Mouse (Mus musculus) layer of hippocampus, adult 6 months (tissue): Measurements from ENCODE around the gene Nsg1. TPM values are rescaled to one million over a fixed set of nuclear protein-coding genes. Genes with fewer than 3 reads are reported as not detected.

ENCODE experiments used
- long read RNA-seq, 2 experiments: library from polyadenylated mRNA; unstranded; transcript quantifications; one replicate each; pipeline ENCODE4 v2.0.0; 2019 to 2020
- polyA plus RNA-seq: library from polyadenylated mRNA; unstranded; fragments of <200 nt; fragmentation: Nextera tagmentation; gene quantifications from 2 replicates; pipeline ENCODE4 v1.2.3, GENCODE M21; 2021

Gene Nsg1
- polyA plus RNA-seq: 116 and 152 TPM in 2 replicates
- long read RNA-seq, experiment 1, transcript Nsg1-201 (5 exons, 2,581 nt): major isoform, 181 of 213 reads
- long read RNA-seq, experiment 1, partial matches to known transcripts: 23 of 213 reads
- long read RNA-seq, experiment 1, other reads (novel, unspliced or antisense): 6 of 213 reads
- long read RNA-seq, experiment 2, transcript Nsg1-201 (5 exons, 2,581 nt): major isoform, 2,232 of 2,557 reads
- long read RNA-seq, experiment 2, transcript Nsg1-204 (5 exons, 820 nt): minor isoform, 52 of 2,557 reads
- long read RNA-seq, experiment 2, partial matches to known transcripts: 240 of 2,557 reads
- long read RNA-seq, experiment 2, other reads (novel, unspliced or antisense): 32 of 2,557 reads

GRCm38 (mm10) chr5:38159634-38160413 lies at the start of gene Nsg1:
Nsg1 (minus strand) TSS chr5:38159907.

Other genes starting within 250 kb of the Nsg1 start
- 44.1 and 46.4 TPM in 2 replicates for gene Stx18, start 121.2 kb downstream of the Nsg1 start, polyA plus RNA-seq
- 4.1 and 5.0 TPM in 2 replicates for gene Zbtb49, start 60.5 kb upstream of the Nsg1 start, polyA plus RNA-seq
- 28.1 and 29.9 TPM in 2 replicates for gene Lyar, start 60.6 kb upstream of the Nsg1 start, polyA plus RNA-seq
- 46.8 and 54.8 TPM in 2 replicates for gene Tmem128, start 100.3 kb upstream of the Nsg1 start, polyA plus RNA-seq
- 0.08 TPM in 1 of 2 replicates, not detected in the other for gene Otop1, start 116.1 kb upstream of the Nsg1 start, polyA plus RNA-seq
- gene Drd5, start 159.5 kb upstream of the Nsg1 start, polyA plus RNA-seq: 6.8 and 8.1 TPM in 2 replicates